Mouse (Mus musculus): ENCODE measurements around the gene Pym1.
"Not testable (repeated sequence)": the region's sequence is repeated elsewhere in the genome, so short reads cannot be mapped to it uniquely, and the experiment has no call there.

The Pym1 gene

DNA sequence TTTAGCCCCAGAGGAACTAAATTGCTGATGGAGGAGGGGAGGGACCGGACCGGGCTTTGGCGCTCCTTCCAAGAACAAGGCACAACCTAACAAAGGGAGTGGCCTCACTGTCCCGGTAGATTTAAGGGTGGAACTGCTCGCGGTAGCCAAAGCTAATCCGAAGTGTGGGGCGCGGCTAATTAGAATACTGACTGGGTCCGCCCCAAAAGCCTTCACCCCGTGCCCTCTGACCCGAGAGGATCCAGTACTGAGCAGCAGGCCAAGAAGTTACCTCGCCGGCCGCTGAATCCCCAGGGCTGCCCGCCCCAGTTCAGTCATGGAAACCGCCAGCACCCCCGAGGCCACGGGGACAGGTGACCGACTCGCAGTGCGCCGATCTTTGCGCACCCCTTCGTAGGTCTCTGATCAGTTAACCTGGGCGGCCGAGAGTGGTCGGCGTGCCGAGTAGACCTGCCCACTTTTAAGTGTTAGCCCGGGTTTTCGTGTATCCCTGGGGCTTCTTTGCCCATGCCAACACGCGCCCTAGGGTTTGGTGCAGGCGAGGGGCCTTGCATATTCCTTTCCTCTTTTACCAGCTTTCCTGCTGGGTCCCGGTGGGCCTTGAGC lies at the start of gene Pym1:
Gene Pym1 (plus strand): TSS at position 244 of the 606 bp plus-strand sequence.
- DNase-seq (ENCODE audit: low read depth, low spot score) = peak; percentile 83

DNA sequence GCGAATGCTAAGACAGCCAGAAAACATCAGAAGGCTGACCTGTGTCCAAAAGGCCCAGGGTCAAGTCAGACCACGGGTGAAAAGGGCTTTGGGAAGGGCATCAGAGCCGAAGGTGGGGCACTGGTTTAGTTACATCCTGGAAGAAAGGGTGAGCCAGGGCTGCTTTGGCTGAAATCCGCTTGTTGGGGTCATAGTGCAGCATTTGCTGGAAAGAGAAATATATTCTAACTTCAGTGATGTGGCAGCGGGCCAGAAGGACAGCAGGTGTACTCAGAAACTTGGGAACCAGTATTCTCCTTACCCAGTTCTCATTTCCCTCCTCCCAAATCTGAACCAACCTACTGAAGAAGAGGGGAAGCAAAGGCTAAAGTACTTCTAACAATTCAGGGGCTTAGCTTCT lies 48.7 kb upstream of the Pym1 start:
- no peak for DNase-seq (ENCODE audit: low read depth, low spot score)

DNA sequence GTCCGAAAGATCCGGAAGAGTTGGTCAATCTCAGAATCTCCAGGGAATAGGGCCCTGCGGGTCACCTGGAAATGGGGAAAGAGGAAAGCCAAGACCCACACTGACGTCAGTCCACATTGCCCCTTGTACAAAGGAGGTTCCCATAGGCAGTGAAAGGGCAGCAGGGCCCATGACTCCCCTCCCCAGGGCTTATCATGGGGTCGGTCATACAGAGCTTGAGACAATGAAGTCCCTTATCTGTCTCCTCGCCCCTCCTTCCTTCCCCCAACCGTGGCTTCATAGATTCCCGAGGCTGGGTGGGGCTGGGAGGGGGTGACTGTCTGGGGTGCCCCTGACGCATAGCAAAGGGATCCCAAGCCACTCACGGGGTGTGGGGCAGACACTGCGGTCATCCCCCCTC lies 48.1 kb upstream of the Pym1 start:
- DNase-seq (ENCODE audit: low read depth, low spot score) = no peak

DNA sequence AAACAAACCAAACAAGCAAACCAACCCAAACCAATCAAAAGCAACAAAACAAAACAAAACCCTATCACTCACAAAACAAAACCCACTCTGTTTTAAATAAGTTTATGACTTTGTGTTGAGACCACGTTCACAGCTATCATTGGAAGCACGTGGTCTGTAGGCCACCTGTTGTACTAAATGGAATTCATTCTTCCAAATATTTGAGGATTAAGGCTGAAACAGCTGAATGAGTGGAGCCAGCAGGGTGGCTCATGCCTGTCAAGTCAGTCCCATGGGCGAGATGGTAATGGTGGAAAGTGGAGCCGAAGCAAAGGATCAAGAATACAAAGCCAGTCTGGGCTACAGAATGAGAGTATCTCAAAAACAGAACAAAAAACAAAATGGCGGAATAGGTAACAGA lies 47.0 kb upstream of the Pym1 start:
- no peak for DNase-seq (ENCODE audit: low read depth, low spot score)

DNA sequence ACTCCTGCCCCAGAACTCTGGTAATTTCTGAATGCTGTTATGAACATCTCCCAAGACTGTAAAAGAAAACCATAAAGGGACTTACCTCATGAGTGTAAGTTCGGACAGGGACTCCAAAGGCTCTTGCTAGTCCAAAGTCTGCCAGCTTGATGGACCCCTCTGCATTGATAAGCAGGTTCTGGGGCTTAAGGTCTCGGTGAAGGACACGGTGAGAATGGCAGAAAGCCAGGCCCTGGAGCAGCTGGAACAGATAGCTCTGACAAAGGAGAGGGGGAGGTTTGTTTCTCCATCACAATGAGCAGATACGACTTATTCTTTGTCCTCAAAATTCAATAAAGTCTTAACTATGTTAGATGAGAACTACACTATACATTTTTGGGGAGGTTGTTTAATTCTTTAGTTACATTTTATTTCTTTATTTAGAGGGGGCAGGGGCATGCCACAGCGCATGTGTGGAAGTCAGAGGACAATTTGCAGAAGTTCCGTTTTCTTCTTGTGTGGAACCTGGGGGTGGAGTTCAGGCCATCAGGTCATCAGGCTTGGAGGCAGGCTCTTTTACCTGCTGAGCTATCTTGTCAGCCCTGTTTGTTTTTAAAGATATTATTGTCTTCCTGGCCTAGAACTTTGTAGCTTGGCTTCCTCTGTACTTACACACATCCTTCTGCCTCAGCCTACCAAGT lies 45.2 kb upstream of the Pym1 start:
- DNase-seq (ENCODE audit: low read depth, low spot score) = no peak

DNA sequence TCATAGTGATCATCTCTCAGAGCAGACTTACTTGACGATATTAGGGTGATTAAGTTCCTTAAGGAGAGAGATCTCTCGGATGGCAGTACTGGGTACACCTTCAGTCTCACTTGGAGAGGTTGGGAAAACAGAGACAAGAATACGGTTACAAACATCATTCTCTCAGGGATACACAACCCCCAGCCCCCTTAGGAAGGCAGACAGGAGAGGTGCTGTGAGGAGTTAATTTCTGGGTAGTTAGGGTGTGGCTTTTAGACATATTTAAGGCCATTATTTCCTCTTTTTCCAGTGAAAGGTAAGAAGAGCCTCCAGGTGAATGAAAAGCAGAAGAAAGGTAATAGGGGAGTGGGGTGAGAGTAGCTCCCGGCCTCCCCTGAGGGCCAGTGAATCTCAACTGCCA lies 43.8 kb upstream of the Pym1 start, which contains the start of gene Pmel:
Gene Pmel (plus strand): TSS at position 301 of the 400 bp plus-strand sequence.
- no peak for DNase-seq (ENCODE audit: low read depth, low spot score)

DNA sequence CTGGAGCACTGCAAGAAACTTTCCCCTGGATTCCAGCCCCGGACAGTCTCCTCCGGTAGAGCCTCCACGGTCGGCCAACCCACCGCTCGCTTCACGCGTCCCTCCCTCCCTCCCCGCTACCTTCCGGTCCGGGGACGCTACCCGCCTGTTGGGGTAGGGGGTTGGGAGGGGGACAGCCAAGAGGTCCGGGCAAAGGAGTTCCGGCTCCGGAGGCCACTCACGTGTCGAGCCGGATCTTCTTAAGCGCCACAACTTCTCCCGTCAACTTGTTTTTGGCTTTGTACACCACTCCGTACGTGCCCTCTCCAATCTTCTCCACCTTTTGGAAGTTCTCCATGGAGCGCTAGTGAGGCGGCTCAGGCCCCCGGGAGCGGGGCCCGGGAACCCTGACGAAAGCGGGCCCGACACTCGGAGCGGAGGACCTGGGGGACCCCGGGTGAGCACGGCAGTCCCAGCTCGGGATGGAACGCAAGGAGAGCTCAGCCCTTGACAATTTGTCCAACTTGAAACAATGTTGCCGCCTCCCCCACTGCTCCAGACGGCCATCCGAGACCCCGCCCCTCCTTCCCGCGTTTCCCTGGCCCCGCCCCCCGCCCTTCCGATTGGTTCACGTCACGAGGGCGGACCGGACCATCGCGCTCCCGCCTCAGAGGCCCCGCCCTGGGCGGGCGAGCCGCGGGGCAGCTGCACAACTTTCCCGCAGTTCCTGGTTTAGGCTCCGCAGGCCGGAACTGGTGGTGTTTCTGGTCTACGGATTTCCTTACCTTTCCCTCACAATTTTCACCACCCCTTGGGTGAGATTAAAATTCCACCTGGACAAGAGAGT lies 43.0 kb upstream of the Pym1 start, which contains the start of gene Cdk2:
Gene Cdk2 (minus strand): TSS at position 541 of the 826 bp plus-strand sequence.
- peak; percentile 89 for DNase-seq (ENCODE audit: low read depth, low spot score)

DNA sequence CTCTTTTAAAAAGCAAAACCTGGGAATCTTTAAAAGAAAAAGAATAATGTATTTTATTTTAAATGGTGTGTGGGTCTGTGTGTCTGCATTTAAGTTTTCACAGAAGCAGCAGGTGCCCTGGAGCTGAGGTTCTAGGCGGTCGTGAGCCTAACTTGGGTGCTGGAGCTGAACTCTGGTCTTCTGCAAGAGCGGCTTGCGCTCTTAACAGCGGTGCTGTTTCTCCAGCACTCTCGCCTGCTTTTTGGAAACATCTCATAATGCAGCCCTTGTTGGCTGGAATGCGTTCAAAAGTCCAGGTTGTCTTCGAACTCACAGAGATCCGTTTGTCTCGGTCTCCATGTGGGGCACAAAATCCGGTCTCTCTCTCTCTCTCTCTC lies 42.4 kb upstream of the Pym1 start:
- no peak for DNase-seq (ENCODE audit: low read depth, low spot score)

DNA sequence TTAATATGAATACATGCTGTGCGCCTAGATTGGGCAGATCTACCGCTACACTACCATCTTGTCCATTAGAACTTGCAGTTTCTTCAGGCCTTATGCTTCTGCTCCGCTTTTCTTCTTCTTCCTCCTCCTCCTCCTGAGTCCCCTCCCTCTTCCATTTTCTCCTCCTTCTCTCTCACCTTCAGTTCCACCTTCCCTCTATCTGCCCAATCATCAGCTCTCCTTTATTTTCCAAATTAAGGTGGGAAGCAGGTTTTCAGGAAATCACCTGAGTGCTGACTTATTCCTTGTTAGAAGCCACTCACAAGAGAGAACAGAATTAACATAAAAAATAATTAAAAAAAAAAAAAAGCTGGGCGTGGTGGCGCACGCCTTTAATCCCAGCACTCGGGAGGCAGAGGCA lies 36.4 kb upstream of the Pym1 start:
- DNase-seq (ENCODE audit: low read depth, low spot score) = not testable (repeated sequence)

DNA sequence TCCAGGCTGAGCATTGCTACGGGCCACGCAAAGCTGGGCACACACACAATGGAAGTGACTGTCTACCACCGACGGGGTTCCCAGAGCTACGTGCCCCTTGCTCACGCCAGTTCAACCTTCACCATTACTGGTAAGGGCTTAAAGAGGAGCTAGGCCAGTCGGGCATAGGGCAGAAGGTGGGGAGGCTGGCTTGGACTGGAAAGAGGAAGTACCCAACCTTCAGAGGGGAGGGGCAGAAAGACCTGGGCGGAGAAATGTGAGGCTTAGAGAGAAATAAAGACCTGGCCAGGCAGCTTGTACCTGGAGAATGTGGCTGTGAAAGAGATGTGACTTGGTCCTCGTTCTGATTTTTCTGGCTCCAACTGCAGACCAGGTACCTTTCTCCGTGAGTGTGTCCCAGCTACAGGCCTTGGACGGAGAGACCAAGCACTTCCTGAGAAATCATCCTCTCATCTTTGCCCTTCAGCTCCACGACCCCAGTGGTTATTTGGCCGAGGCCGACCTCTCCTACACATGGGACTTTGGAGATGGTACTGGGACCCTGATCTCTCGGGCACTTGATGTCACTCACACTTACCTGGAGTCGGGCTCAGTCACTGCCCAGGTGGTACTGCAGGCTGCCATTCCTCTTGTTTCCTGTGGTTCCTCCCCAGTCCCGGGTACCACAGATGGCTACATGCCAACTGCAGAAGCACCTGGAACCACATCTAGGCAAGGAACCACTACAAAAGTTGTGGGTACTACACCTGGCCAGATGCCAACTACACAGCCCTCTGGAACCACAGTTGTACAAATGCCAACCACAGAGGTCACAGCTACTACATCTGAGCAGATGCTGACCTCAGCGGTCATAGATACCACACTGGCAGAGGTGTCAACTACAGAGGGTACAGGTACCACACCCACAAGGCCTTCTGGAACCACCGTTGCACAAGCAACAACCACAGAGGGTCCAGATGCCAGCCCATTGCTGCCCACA lies 31.8 kb upstream of the Pym1 start:
- DNase-seq (ENCODE audit: low read depth, low spot score) = peak; percentile 89

DNA sequence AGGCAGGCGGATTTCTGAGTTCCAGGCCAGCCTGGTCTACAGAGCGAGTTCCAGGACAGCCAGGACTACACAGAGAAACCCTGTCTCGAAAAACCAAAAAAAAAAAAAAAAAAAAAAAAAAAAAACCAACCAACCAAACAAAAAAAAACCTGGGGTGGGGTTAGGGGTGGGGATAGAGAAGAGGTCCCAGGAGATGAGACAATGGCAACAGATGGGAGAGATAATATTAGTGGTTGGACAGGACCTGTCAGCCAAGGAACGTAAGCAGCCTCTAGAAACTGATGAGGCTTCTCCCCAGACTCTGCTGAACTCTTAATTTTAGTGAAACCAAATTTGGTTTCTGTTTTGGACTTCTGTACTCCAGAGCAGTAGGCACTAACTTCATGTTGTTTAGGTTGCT lies 22.2 kb upstream of the Pym1 start:
- DNase-seq (ENCODE audit: low read depth, low spot score) = not testable (repeated sequence)

DNA sequence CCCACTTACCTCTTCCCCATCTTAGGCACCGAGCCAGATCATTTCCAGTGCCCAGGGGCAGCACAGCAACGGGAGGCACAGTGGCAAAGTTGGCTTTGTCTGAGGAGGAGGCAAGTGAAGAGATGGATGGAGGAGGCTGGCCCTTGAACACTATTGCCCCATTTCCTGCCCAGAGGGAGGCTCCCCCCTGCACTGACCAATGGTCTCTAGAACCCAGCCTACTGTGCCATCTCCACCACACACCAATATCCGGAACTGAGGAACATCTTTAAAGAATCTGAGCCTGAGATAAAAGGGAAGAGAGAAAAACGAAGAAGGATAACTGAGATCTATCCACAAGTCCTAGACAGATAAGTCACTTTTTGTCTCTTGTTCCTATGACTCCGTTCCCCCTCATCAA lies 19.6 kb upstream of the Pym1 start:
- no peak for DNase-seq (ENCODE audit: low read depth, low spot score)

DNA sequence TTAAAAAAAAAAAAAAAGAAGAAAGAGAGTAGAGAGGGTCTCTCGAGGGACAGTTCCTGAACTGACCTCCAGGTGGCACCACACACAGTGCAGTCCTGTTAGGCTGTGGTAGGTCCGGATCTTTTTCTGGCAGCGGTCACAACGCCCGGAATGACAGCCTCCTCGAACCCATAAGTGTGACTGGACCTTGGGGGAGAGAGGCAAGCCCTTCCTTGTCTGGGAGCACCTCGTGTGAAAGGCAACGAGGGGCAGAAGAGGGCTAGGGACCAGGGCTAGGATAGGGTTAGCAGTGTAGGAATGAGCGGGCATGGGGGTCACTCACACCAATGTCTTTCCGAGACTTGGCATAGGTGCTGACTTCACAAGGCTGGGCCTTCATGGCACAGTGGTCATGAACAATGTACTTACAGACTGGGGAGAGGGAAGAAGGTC lies 16.7 kb upstream of the Pym1 start:
- DNase-seq (ENCODE audit: low read depth, low spot score) = peak; percentile 64

DNA sequence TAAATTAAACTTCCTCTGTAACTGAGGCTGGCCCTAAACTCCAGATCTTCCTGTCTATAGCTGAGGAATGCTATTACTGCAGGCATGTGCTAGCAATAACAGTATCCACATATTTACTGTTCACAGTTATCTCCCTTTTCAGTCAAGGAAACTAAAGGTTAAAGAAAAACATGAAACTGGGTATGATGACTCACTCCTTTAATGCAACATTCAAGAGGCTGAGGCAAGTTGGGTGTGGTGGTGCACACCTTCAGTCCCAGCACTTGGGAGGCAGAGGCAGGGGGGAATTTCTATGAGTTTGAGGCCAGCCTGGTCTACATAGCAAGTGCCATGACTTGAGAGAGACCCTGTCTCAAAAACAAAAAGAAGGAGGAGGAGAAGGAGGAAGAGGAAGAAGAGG lies 15.7 kb upstream of the Pym1 start:
- DNase-seq (ENCODE audit: low read depth, low spot score) = no peak

DNA sequence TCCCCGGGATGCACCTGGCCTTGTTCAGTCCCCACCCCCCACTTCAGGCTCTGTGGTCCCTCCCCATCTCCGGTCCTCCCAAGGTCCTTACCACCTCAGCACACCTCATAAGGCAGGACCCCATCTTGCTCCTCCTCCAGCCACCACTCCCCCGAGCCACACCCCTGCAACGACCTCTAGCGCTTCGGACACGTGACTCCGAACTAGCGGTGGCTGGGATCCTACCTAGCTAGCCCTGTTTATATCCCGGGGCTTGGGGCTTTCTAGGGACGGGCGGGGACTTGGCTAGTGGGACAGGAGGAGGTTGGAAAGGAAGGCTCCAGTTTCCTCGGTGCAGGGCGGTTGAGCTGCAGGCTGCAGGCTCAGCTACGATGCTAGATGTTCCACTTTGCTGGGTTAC lies 10.3 kb upstream of the Pym1 start:
- DNase-seq (ENCODE audit: low read depth, low spot score) = no peak

DNA sequence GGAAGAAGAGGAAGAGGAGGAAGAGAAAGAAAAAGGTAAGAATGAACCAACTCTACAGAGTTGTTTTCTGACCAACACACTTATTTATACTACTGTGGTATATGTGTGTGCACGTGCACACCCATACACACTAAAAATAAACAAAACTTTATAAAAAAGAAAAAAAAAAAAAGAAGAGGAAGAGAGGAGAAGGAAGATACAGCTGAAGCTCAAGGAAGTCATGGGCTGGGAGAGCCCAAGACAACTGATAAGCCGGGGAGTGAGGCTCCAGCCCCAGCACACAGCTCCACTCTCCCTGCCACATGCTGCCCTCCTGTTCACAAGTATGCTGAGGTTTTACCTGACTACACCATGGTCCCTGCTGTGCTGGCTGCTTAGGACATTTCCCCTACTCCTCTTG lies 7.4 kb upstream of the Pym1 start:
- DNase-seq (ENCODE audit: low read depth, low spot score) = no peak

DNA sequence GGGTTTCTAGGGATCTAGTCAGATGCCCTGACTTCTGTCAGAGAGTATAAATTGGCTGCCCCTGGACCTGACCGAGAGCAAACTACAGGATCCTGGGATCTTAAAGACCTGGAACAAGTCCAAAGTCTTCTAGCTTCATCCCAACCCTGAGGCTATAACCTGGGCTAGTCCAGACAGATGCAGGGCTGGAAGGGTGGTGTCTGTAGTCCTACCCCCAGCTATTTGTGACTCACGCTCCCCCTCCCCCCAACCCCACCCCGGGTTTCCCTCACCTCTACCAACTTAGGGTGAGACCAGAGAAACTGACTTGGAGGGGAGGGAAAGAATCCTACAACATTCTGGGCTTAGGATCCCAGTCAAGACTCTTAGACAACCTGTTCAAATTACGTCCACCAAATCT lies 5.1 kb upstream of the Pym1 start:
- peak; percentile 43 for DNase-seq (ENCODE audit: low read depth, low spot score)

DNA sequence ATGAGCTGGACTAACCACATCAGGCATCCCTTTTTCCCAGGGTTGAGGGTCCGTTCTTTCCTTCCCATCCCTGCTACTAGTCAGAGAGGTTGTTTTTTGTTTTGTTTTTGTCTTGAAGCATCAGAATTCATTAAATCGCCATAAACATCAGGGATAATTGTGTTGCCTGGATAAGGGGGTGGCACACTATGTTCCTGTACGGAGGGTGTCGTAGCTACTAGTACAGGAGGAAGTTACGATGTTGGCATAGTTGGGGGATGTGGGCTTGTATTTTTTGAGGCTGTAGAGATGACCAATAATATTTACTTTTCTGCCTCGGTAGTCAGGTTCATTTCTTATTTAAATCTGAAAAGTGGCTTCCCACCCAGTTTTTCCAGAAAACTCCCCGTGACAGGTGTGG lies 4.5 kb upstream of the Pym1 start:
- DNase-seq (ENCODE audit: low read depth, low spot score) = no peak

DNA sequence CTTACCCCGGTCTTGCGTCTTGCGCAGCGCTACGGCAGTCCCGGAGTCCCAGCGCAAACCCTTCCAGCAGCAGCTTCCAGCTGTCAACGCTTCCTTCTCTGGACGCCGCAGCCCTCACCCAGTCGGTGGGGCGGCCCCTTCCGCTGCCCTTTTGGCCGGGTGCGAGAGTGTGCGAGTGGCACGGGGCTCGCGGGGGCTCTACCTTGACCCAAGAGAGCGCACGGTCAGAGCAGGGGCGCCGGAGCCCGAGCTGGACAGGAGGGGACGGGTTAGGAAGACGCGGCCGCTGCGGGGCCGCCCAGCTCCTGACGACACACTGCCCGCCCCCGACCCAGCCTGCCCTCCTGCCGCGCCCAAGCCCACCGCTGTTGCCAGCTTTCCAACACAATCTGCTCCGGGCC lies 3.9 kb upstream of the Pym1 start:
- DNase-seq (ENCODE audit: low read depth, low spot score) = peak; percentile 61

DNA sequence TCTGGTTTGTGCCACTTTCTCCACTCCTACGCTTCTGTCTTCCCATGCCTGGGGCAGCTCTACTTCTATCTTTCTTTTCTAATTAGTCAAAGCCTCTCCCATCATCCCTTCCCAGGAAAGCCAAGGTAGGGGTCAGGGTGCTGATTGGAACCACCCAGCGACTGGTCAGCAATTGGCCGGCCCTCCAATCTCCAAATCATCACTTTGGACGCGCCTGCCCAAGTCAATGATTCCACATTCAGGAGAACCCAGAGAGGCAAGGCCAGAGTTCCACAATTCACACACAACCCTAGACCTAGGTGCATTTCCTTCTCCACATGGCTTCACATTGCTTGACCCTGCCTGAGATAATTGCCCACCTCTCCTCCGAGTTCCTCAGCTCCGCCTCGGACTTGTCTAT lies 3.5 kb upstream of the Pym1 start:
- no peak for DNase-seq (ENCODE audit: low read depth, low spot score)
